Mouse (Mus musculus) CH12.LX (cell line): ENCODE results near the gene Cdkn2aipnl. TPM values are rescaled to one million over a fixed set of nuclear protein-coding genes. Genes with fewer than 3 reads are reported as not detected.

Experiments
- DNase-seq: peaks from one replicate; pipeline ENCODE4 v3.0.0-alpha.2; 2013; ENCODE audit errors: extremely low read depth
- H3K27ac ChIP-seq: 2 replicates; pipeline ENCODE4 v1.5.1; 2012; ENCODE audit warnings: low read depth, mild to moderate bottlenecking, control low read depth, moderate library complexity; ENCODE audit not compliant: insufficient read depth
- H3K27me3 ChIP-seq: replicated peaks from 2 replicates; pipeline ENCODE3; 2012; ENCODE audit warnings: inconsistent platforms
- H3K36me3 ChIP-seq, 2 experiments: replicated peaks in 1 of 2; 2 replicates each; pipeline versions ENCODE3 to v1.6.1; 2012; ENCODE audit warnings: inconsistent platforms in 1 of 2, low read length in 1 of 2, mild to moderate bottlenecking in 1 of 2, mixed read lengths in 1 of 2, moderate library complexity in 1 of 2; ENCODE audit not compliant: control insufficient read depth in 1 of 2, insufficient read depth in 1 of 2
- H3K4me1 ChIP-seq, 2 experiments: 2 replicates each; pipeline ENCODE4 v1.6.1; 2012; ENCODE audit warnings: inconsistent platforms in 1 of 2, moderate library complexity in 1 of 2; ENCODE audit not compliant: insufficient read depth in 2 of 2, control insufficient read depth in 1 of 2
- H3K4me2 ChIP-seq: 2 replicates; pipeline ENCODE4 v1.6.1; 2012; ENCODE audit warnings: low read depth, mild to moderate bottlenecking, control low read depth; ENCODE audit not compliant: poor library complexity, insufficient read depth, severe bottlenecking
- H3K4me3 ChIP-seq, 3 experiments: fragments of 150-350 bp in 1 of 3; sonication (generic) in 1 of 3; replicated peaks in 1 of 3; 2 replicates each; pipeline versions ENCODE3 to v1.5.1; 2011 to 2012; ENCODE audit warnings: low read depth in 2 of 3, low read length in 2 of 3, mild to moderate bottlenecking in 2 of 3, moderate library complexity in 2 of 3, control low read depth in 1 of 3, improper control_type of control experiment in 1 of 3, inconsistent platforms in 1 of 3, mixed read lengths in 1 of 3; ENCODE audit not compliant: poor library complexity in 1 of 3
- H3K79me2 ChIP-seq: replicated peaks from 2 replicates; pipeline ENCODE4 v1.6.1; 2012; ENCODE audit warnings: mild to moderate bottlenecking, moderate library complexity; ENCODE audit not compliant: control insufficient read depth, poor library complexity, insufficient read depth, severe bottlenecking; ENCODE audit errors: extremely low read depth
- H3K9ac ChIP-seq: 2 replicates; pipeline ENCODE4 v1.6.1; 2012; ENCODE audit warnings: low read depth, mild to moderate bottlenecking, control low read depth, moderate library complexity; ENCODE audit not compliant: insufficient read depth
- H3K9me3 ChIP-seq: replicated peaks from 2 replicates; pipeline ENCODE3; 2012; ENCODE audit warnings: low read length, inconsistent platforms, mixed read lengths
- BHLHE40 ChIP-seq: IDR thresholded peaks from 2 replicates; pipeline ENCODE4 v1.6.1; 2011; ENCODE audit warnings: mild to moderate bottlenecking, low read depth, low read length, improper control_type of control experiment
- CHD1 ChIP-seq: IDR thresholded peaks from 2 replicates; pipeline ENCODE4 v1.6.1; 2012; ENCODE audit warnings: low read depth, low read length, improper control_type of control experiment, inconsistent platforms
- CHD2 ChIP-seq: IDR thresholded peaks from 2 replicates; pipeline ENCODE4 v1.6.1; 2011; ENCODE audit warnings: low read length, improper control_type of control experiment
- E2F4 ChIP-seq: IDR thresholded peaks from 2 replicates; pipeline ENCODE4 v1.6.1; 2011; ENCODE audit warnings: low read depth, low read length, improper control_type of control experiment; ENCODE audit not compliant: insufficient replicate concordance
- EP300 ChIP-seq: IDR thresholded peaks from 2 replicates; pipeline ENCODE4 v1.6.1; 2011; ENCODE audit warnings: low read length, improper control_type of control experiment
- ETS1 ChIP-seq: conservative IDR thresholded peaks from 2 replicates; pipeline ENCODE4 v1.6.1; 2012; ENCODE audit warnings: low read depth, mild to moderate bottlenecking, inconsistent platforms, low read length, improper control_type of control experiment, moderate library complexity
- GABPA ChIP-seq: IDR thresholded peaks from 2 replicates; pipeline ENCODE4 v1.6.1; 2012; ENCODE audit warnings: low read depth, low read length, improper control_type of control experiment, inconsistent platforms; ENCODE audit not compliant: insufficient replicate concordance
- HCFC1 ChIP-seq: IDR thresholded peaks from 2 replicates; pipeline ENCODE4 v1.6.1; 2012; ENCODE audit warnings: low read depth, mild to moderate bottlenecking, inconsistent platforms, low read length, improper control_type of control experiment
- JUN ChIP-seq: IDR thresholded peaks from 2 replicates; pipeline ENCODE4 v1.6.1; 2011; ENCODE audit warnings: low read depth, mild to moderate bottlenecking, low read length, improper control_type of control experiment, moderate library complexity; ENCODE audit not compliant: insufficient read depth
- JUND ChIP-seq: conservative IDR thresholded peaks from 2 replicates; pipeline ENCODE4 v1.6.1; 2011; ENCODE audit warnings: low read depth, low read length, improper control_type of control experiment
- KAT2A ChIP-seq: IDR thresholded peaks from 2 replicates; pipeline ENCODE4 v1.6.1; 2012; ENCODE audit warnings: low read length, improper control_type of control experiment, inconsistent platforms; ENCODE audit not compliant: insufficient replicate concordance
- MAX ChIP-seq: IDR thresholded peaks from 2 replicates; pipeline ENCODE4 v1.6.1; 2011; ENCODE audit warnings: low read length, improper control_type of control experiment
- MAZ ChIP-seq: IDR thresholded peaks from 2 replicates; pipeline ENCODE4 v1.6.1; 2012; ENCODE audit warnings: low read depth, mild to moderate bottlenecking, inconsistent platforms, low read length, improper control_type of control experiment, moderate library complexity
- MEF2A ChIP-seq: IDR thresholded peaks from 2 replicates; pipeline ENCODE4 v1.6.1; 2014; ENCODE audit warnings: low read depth, mild to moderate bottlenecking, inconsistent platforms, low read length, improper control_type of control experiment, borderline replicate concordance
- MXI1 ChIP-seq: IDR thresholded peaks from 2 replicates; pipeline ENCODE4 v1.6.1; 2011; ENCODE audit warnings: mild to moderate bottlenecking, low read depth, low read length, improper control_type of control experiment
- NELFE ChIP-seq: IDR thresholded peaks from 2 replicates; pipeline ENCODE4 v1.6.1; 2011; ENCODE audit warnings: low read depth, low read length, improper control_type of control experiment
- NRF1 ChIP-seq: IDR thresholded peaks from 2 replicates; pipeline ENCODE4 v1.6.1; 2014; ENCODE audit warnings: low read depth, mild to moderate bottlenecking, inconsistent platforms, low read length, improper control_type of control experiment, moderate library complexity
- POLR2A ChIP-seq: IDR thresholded peaks from 2 replicates; pipeline ENCODE4 v1.6.1; 2011; ENCODE audit warnings: low read depth, mild to moderate bottlenecking, improper control_type of control experiment, low read length
- POLR2AphosphoS2 ChIP-seq: IDR thresholded peaks from 2 replicates; pipeline ENCODE4 v1.6.1; 2011; ENCODE audit warnings: low read depth, low read length, improper control_type of control experiment
- RAD21 ChIP-seq: IDR thresholded peaks from 2 replicates; pipeline ENCODE4 v1.6.1; 2011; ENCODE audit warnings: low read depth, mild to moderate bottlenecking, low read length, improper control_type of control experiment, moderate library complexity
- RCOR1 ChIP-seq: conservative IDR thresholded peaks from 2 replicates; pipeline ENCODE4 v1.6.1; 2012; ENCODE audit warnings: low read depth, mild to moderate bottlenecking, inconsistent platforms, low read length, improper control_type of control experiment
- SMC3 ChIP-seq: IDR thresholded peaks from 2 replicates; pipeline ENCODE4 v1.6.1; 2011; ENCODE audit warnings: low read depth, low read length, improper control_type of control experiment
- TCF12 ChIP-seq: IDR thresholded peaks from 2 replicates; pipeline ENCODE4 v1.6.1; 2014; ENCODE audit warnings: low read depth, mild to moderate bottlenecking, inconsistent platforms, low read length, improper control_type of control experiment
- UBTF ChIP-seq: IDR thresholded peaks from 2 replicates; pipeline ENCODE4 v1.6.1; 2012; ENCODE audit warnings: low read depth, mild to moderate bottlenecking, inconsistent platforms, low read length, improper control_type of control experiment, moderate library complexity
- USF1 ChIP-seq: IDR thresholded peaks from 2 replicates; pipeline ENCODE4 v1.6.1; 2014; ENCODE audit warnings: low read depth, mild to moderate bottlenecking, inconsistent platforms, low read length, improper control_type of control experiment
- USF2 ChIP-seq: conservative IDR thresholded peaks from 2 replicates; pipeline ENCODE4 v1.6.1; 2011; ENCODE audit warnings: low read depth, low read length, improper control_type of control experiment
- ZC3H11A ChIP-seq: IDR thresholded peaks from 2 replicates; pipeline ENCODE4 v1.6.1; 2012; ENCODE audit warnings: low read depth, mild to moderate bottlenecking, inconsistent platforms, low read length, improper control_type of control experiment
- ZKSCAN1 ChIP-seq: IDR thresholded peaks from 2 replicates; pipeline ENCODE4 v1.6.1; 2012; ENCODE audit warnings: low read depth, inconsistent platforms, low read length, improper control_type of control experiment, borderline replicate concordance
- ZMIZ1 ChIP-seq: IDR thresholded peaks from 2 replicates; pipeline ENCODE4 v1.6.1; 2012; ENCODE audit warnings: low read depth, mild to moderate bottlenecking, inconsistent platforms, low read length, improper control_type of control experiment
- ZNF384 ChIP-seq: IDR thresholded peaks from 2 replicates; pipeline ENCODE4 v1.6.1; 2012; ENCODE audit warnings: low read depth, low read length, improper control_type of control experiment, inconsistent platforms
- dilution Hi-C: fragments of 300-500 bp; cut with MboI; formaldehyde crosslinking; loops from 2 replicates; pipeline ENCODE4 v1.14.3; 2020; ENCODE audit warnings: low sequenced_read_pairs; ENCODE audit not compliant: extremely low pct_unique_long_range_greater_than_20kb, extremely low pct_ligation_motif_present
- in situ Hi-C: fragments of 300-500 bp; cut with MboI; formaldehyde crosslinking; loops from 3 replicates; pipeline ENCODE4 v1.14.3; 2019; ENCODE audit warnings: low sequenced_read_pairs, low pct_ligation_motif_present, low pct_unique_long_range_greater_than_20kb, mixed read lengths
- polyA plus RNA-seq: library from polyadenylated mRNA; unstranded; fragments of >175 nt; gene quantifications from 2 replicates; pipeline ENCODE4 v1.2.1, GENCODE M21; 2012; ENCODE audit warnings: low read depth; ENCODE audit not compliant: insufficient read length
- total RNA-seq, 2 experiments: library from RNA; depleted of rRNA; stranded (reverse); fragments of 300-350 nt in 1 of 2; fragments of >200 nt in 1 of 2; gene quantifications; 2 replicates each; pipeline ENCODE4 v1.2.3; 2012 to 2014

The Cdkn2aipnl gene
- total and polyA plus RNA-seq, 3 experiments = 170 to 256 (median 200) TPM

- peaks cover 10% of the 10 kb centered on the region for H3K9me3 ChIP-seq
- H3K9ac ChIP-seq = no peak overlapping the region
- DNase-seq = no peak
- no peak for TF ChIP-seq ETS1
- no peak for TF ChIP-seq E2F4
- no peak for TF ChIP-seq GABPA
- no peak for TF ChIP-seq EP300
- TF ChIP-seq RAD21 = no peak
- no peak for TF ChIP-seq KAT2A
- TF ChIP-seq UBTF = no peak
- TF ChIP-seq ZNF384 = no peak
- no peak for TF ChIP-seq POLR2A
- no peak for TF ChIP-seq NELFE
- TF ChIP-seq NRF1 = no peak
- no peak for TF ChIP-seq ZKSCAN1
- no peak for TF ChIP-seq TCF12
- TF ChIP-seq ZC3H11A = no peak
- H3K27ac ChIP-seq = no peak overlapping the region
- in situ Hi-C loops = no loop called here
- H3K36me3 ChIP-seq = no peaks in the 10 kb centered on the region
- H3K4me3 ChIP-seq = no peak overlapping the region
- dilution Hi-C loops = no loop called here
- H3K27me3 ChIP-seq = peaks cover 3% of the 10 kb centered on the region
- H3K4me2 ChIP-seq = no peak overlapping the region
- peaks cover 57 to 66% of the 10 kb centered on the region in 2 experiments for H3K4me1 ChIP-seq
- H3K79me2 ChIP-seq = no peaks in the 10 kb centered on the region
Measured at GRCm38 (mm10) chr11:51934230-51934629, 33.2 kb upstream of the Cdkn2aipnl start.

GRCm38 (mm10) chr11:51935636-51936434 is 31.6 kb upstream of the Cdkn2aipnl start:
- DNase-seq = peak; percentile 99
- H3K27me3 ChIP-seq = peaks cover 9% of the 10 kb centered on the region
- H3K9ac ChIP-seq = no peak overlapping the region
- H3K4me2 ChIP-seq = peak overlapping the region; percentile 45
- no peaks in the 10 kb centered on the region for H3K36me3 ChIP-seq
- H3K27ac ChIP-seq = peak overlapping the region; percentile 95
- dilution Hi-C loops = no loop called here
- H3K4me1 ChIP-seq = peaks cover 63 to 82% of the 10 kb centered on the region in 2 experiments
- no peaks in the 10 kb centered on the region for H3K79me2 ChIP-seq
- peaks cover 10% of the 10 kb centered on the region for H3K9me3 ChIP-seq
- in situ Hi-C loops = no loop called here
- H3K4me3 ChIP-seq = peak overlapping the region in 1 of 3 experiments; percentile 4
- peak; percentile 91 for TF ChIP-seq MEF2A
- TF ChIP-seq BHLHE40 = peak; percentile 98
- TF ChIP-seq ZNF384 = no peak
- no peak for TF ChIP-seq NELFE
- peak; percentile 17; the same call in 1 of the 2 replicates for TF ChIP-seq HCFC1
- TF ChIP-seq CHD2 = peak; percentile 82
- TF ChIP-seq RAD21 = peak; percentile 37
- no peak for TF ChIP-seq ZMIZ1
- no peak for TF ChIP-seq POLR2A
- TF ChIP-seq MXI1 = peak; percentile 42
- TF ChIP-seq CHD1 = no peak
- no peak for TF ChIP-seq USF1
- no peak for TF ChIP-seq E2F4
- peak; percentile 99 for TF ChIP-seq EP300
- no peak for TF ChIP-seq UBTF
- TF ChIP-seq MAX = peak; percentile 73
- peak; percentile 53 for TF ChIP-seq SMC3
- peak; percentile 97 for TF ChIP-seq RCOR1
- TF ChIP-seq USF2 = no peak; the same call in 1 of the 2 replicates
- TF ChIP-seq JUN = peak; percentile 42; the same call in 1 of the 2 replicates
- peak; percentile 100 for TF ChIP-seq TCF12
- no peak for TF ChIP-seq POLR2AphosphoS2
- TF ChIP-seq GABPA = no peak
- peak; percentile 80 for TF ChIP-seq KAT2A
- peak; percentile 93 for TF ChIP-seq MAZ
- no peak for TF ChIP-seq ZKSCAN1
- peak; percentile 46 for TF ChIP-seq JUND
